ENCODE assay signal across 8 mouse cellular contexts in the genomic region with DNA sequence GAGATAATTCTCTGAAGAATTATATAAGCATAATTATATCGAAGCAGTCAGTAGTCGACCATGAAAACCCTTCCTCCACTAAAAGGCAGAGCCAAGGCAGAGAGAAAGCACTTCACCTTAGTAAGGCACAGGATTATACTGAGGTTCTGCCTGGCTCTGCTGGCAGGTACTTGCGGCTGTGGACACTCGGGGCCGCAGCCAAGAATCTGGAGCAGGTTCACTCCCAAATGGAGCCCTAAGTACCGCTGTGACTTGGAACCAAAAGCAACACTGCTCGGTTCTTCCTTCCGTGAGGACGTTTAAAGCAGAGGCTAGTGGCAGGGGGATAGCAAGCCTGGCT. TPM values are rescaled to one million over a fixed set of nuclear protein-coding genes. Genes with fewer than 3 reads are reported as not detected.
DNase-seq lines count a peak whose midpoint lies in the region; ATAC-seq and TF ChIP-seq lines count a peak whose summit lies in the region.

No protein-coding gene starts in this region.

- peak; percentile 0; the same call in 1 of the 2 replicates for ATAC-seq in cerebellum, adult (ENCODE audit: insufficient number of reproducible peaks, low FRiP score, low TSS enrichment)
- no peak for ATAC-seq in liver, embryonic 14.5 days (ENCODE audit: insufficient read depth)

- DNase-seq in cerebellum, adult 9-10 months: no peak
- no peak for DNase-seq in testis, postnatal 10 days (ENCODE audit: low spot score)
- DNase-seq in liver, embryonic 14.5 days (ENCODE audit: low read depth in 3 of 3, low spot score in 3 of 3): no peak
- DNase-seq in urinary bladder, adult 18-20 months (ENCODE audit: low spot score in 2 of 2): no peak
- DNase-seq in frontal cortex, postnatal 10 days (ENCODE audit: low spot score in 2 of 2): no peak

- no peaks in the 10 kb centered on the region for H3K36me3 ChIP-seq in testis, adult 2 months (ENCODE audit: control insufficient read depth, insufficient read depth, low read length)
- H3K36me3 ChIP-seq in liver, embryonic 14.5 days (replicated peaks; ENCODE audit: control insufficient read depth, insufficient read depth, low read depth): no peaks in the 10 kb centered on the region

- H3K27ac ChIP-seq in testis, adult 2 months (ENCODE audit: control insufficient read depth, insufficient read depth, low read depth, low read length): peak overlapping the region; percentile 78
- no peak overlapping the region for H3K27ac ChIP-seq in liver, embryonic 14.5 days
- H3K27ac ChIP-seq in olfactory bulb, adult 2 months (ENCODE audit: insufficient read depth, low read depth, low read length): peak overlapping the region; percentile 97

- H3K4me2 ChIP-seq in liver, embryonic 14.5 days (ENCODE audit: low read depth): peak overlapping the region; percentile 89

- H3K4me3 ChIP-seq in testis, adult 2 months (ENCODE audit: control insufficient read depth, low read depth, low read length): peak overlapping the region; percentile 79
- H3K4me3 ChIP-seq in liver, embryonic 14.5 days (ENCODE audit: insufficient read depth in 1 of 2, low read depth in 2 of 2, low read length in 2 of 2): peak overlapping the region; percentile 71 to 78
- H3K4me3 ChIP-seq in olfactory bulb, adult 2 months (ENCODE audit: insufficient read depth, low read depth, low read length): peak overlapping the region; percentile 68

- H3K4me1 ChIP-seq in testis, adult 2 months (ENCODE audit: control insufficient read depth, insufficient read depth, low read length): peaks cover 18% of the 10 kb centered on the region
- peaks cover 0 to 2% of the 10 kb centered on the region in 2 experiments; a peak in 3 of 4 replicates for H3K4me1 ChIP-seq in liver, embryonic 14.5 days (replicated peaks; ENCODE audit: control insufficient read depth in 2 of 2, insufficient read depth in 2 of 2, low read length in 1 of 2)
- peaks cover 5% of the 10 kb centered on the region for H3K4me1 ChIP-seq in olfactory bulb, adult 2 months (ENCODE audit: control insufficient read depth, insufficient read depth, low read length)

- no peak for TF ChIP-seq EP300 in liver, embryonic 14.5 days (IDR thresholded peaks at IDR 0.05; ENCODE audit: low read depth)

- TF ChIP-seq POLR2A in testis, adult 2 months (IDR thresholded peaks at IDR 0.05; ENCODE audit: control insufficient read depth, low read depth, low read length): no peak
- no peak for TF ChIP-seq POLR2A in olfactory bulb, adult 2 months (IDR thresholded peaks at IDR 0.05; ENCODE audit: insufficient read depth, low read depth, low read length)

- 3% methylated on average over 9 of the region's 9 CpGs for WGBS in liver, embryonic 14.5 days (ENCODE audit: insufficient replicate concordance)
- WGBS in olfactory bulb, adult 2 months: 2% methylated on average over 9 of the region's 9 CpGs

- no peaks in the 10 kb centered on the region for H3K9me3 ChIP-seq in liver, embryonic 14.5 days (ENCODE audit: control insufficient read depth, low read length)

- no peaks in the 10 kb centered on the region; the same call in 1 of the 2 replicates for H3K27me3 ChIP-seq in testis, adult 2 months (ENCODE audit: control insufficient read depth, insufficient read depth, low read length)
- no peaks in the 10 kb centered on the region for H3K27me3 ChIP-seq in liver, embryonic 14.5 days (ENCODE audit: control insufficient read depth, insufficient read depth, low read length)

- no peak for TF ChIP-seq CTCF in testis, adult 2 months (IDR thresholded peaks at IDR 0.05; ENCODE audit: control insufficient read depth, insufficient read depth, insufficient replicate concordance, low read depth, low read length)
- no peak for TF ChIP-seq CTCF in liver, embryonic 14.5 days (IDR thresholded peaks at IDR 0.05; ENCODE audit: low read depth)
- TF ChIP-seq CTCF in olfactory bulb, adult 2 months (IDR thresholded peaks at IDR 0.05; ENCODE audit: insufficient read depth, low read depth, low read length): no peak

- H3K9ac ChIP-seq in liver, embryonic 14.5 days (replicated peaks): 0 out of 2 replicates have a peak overlapping the region, but pooled peaks have one; percentile 4

RNA-seq across cellular contexts. Expression of a gene that starts 1.4 kb away (rescaled TPM):
- 1.4 and 1.6 TPM in 2 replicates for polyA plus RNA-seq in testis, adult 2 months (2012; rRNA removed)
- polyA plus RNA-seq in liver, embryonic 14.5 days (2012; rRNA removed): 1.2 and 1.6 TPM in 2 replicates
- polyA plus RNA-seq in liver, embryonic 14.5 days (2014; fragmentation: Nextera tagmentation; extraction: Ambion mirVana): 2.7 and 2.8 TPM in 2 replicates
- not detected in 2 replicates for polyA plus RNA-seq in olfactory bulb, adult 2 months (2012; ENCODE audit: insufficient read depth, insufficient read length, low replicate concordance, missing spikeins)

RNA-seq across cellular contexts. Expression of a gene that starts 3.0 kb away (rescaled TPM):
- 0.06 and 0.07 TPM in 2 replicates for polyA plus RNA-seq in testis, adult 2 months (2012; rRNA removed)
- polyA plus RNA-seq in liver, embryonic 14.5 days (2012; rRNA removed): 0.03 and 0.04 TPM in 2 replicates
- not detected in 2 replicates for polyA plus RNA-seq in liver, embryonic 14.5 days (2014; fragmentation: Nextera tagmentation; extraction: Ambion mirVana)
- polyA plus RNA-seq in olfactory bulb, adult 2 months (2012; ENCODE audit: insufficient read depth, insufficient read length, low replicate concordance, missing spikeins): not detected in 2 replicates
